Mouse (Mus musculus) stomach, postnatal 0 days (tissue): ENCODE results near the gene Acoxl.

Experiments used
- CTCF ChIP-seq: IDR thresholded peaks from 2 replicates; pipeline ENCODE4 v1.5.1; 2016; ENCODE audit warnings: antibody characterized with exemption, low read depth, mild to moderate bottlenecking, moderate library complexity
- EP300 ChIP-seq: optimal IDR thresholded peaks from 2 replicates; pipeline ENCODE3; 2016; ENCODE audit warnings: antibody characterized with exemption

GRCm38 (mm10) chr2:128159619-128160125, 321.0 kb downstream of the Acoxl start:
- TF ChIP-seq CTCF, result peak; percentile 41
- TF ChIP-seq EP300, result no peak
